Mouse (Mus musculus) heart, adult 18-20 months (tissue): ENCODE measurements at regions not wholly inside any gene's neighbourhood (a gene's known extent, or its start where the extent isn't known, plus 50 kb on each side); places are given as distances from the start of the nearest gene placed in this dataset.

Experiments used
- DNase-seq, 2 experiments: peaks; one replicate each; pipeline ENCODE4 v3.0.0; 2021 to 2022; ENCODE audit warnings: mixed read lengths in 1 of 2

DNA sequence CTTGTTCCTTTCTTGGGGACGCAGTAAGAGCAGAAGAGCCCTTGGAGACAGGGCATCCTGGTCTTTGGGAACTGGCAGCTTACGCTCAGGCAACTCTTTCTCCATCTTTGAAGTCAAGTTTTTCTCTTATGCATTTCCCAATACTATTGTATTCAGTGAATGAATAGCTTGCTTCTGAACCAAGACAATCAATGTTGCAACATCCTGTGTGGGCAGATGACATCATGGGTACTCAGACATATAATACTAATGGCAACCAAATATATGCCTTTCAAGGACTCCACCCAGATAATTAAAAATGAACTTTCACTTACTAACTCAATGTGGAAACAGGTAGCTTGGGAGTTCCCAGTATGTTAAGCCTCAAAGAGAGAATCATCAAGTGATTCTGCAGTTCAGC is 104.6 kb downstream of the Ngf start:
- no peak for DNase-seq

DNA sequence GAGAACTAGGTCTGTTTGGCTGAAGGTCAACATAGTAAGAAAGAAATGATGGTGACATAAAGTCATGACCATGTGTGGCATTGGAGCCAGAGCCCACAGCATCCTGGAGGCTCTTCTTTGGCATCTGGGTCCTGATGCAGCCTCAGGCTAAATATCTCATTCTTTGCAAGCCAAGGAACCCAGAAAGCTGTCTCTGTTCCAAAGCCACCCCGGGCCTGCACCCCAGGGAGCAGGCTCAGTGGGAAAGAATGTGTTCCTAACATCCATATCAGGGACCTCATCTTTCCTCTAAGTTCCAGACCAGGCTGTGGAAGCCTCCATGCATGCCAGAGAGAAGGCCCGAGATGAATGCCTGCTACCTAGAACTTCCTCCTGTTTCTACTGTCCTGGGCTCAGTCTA is 107.2 kb downstream of the Ngf start:
- DNase-seq: no peak

DNA sequence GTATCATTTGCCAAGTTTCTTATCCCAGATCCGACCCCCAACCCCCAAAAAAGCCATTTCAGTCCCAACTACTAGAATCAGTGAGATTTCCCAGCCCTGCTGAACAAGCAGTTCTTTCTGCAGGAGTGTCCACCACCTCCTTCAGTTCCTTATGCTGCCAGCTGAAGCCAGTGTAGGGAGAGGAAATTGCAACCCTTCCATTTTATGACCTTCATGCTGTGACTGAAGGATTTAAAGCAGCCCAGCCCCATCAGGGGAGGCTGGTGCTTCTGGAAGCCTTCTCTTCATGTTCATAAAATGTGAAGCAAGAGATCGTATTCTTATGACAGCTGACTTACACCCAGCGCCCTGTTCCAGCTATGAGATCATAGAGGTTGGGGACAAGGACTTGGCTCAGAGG is 112.1 kb downstream of the Ngf start:
- no peak for DNase-seq

DNA sequence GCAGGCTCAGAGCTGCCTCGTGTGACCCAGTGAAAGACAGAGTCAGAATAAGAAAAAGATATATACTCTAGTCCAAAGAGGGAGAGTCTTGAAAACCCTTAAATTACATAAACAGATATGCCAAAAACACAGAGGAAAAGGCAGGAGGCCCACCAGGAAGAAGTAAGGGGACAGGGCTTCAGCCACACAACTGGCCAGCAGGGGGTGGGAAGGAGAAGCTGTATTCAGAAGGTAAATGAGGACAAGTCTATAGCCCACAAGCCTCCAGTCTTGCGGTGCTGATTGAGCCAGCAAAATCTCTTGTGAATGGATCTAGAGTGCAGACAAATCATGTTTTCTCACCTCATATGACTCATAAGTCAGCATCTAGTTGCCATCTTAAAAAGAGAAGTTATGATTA is 115.4 kb downstream of the Ngf start:
- DNase-seq: no peak

DNA sequence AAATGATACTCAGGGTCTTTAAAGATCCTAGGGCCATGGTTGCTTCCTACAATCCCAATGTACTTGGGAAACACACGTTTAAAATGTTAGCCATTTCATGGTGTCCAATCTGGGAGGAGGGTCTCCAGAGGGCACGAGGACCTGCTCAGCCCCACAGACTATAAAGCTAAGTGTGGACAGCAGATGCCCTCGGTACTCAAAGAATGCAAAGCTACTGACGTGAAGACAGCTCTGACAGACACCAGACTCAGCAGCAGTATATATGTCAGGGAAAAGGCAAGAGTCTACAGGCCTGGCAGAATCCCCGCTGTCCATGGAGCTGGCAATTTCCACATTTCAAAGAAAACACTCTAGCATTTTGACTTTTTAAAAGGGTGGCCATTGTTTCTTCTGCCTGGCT is 116.5 kb downstream of the Ngf start:
- DNase-seq: no peak

DNA sequence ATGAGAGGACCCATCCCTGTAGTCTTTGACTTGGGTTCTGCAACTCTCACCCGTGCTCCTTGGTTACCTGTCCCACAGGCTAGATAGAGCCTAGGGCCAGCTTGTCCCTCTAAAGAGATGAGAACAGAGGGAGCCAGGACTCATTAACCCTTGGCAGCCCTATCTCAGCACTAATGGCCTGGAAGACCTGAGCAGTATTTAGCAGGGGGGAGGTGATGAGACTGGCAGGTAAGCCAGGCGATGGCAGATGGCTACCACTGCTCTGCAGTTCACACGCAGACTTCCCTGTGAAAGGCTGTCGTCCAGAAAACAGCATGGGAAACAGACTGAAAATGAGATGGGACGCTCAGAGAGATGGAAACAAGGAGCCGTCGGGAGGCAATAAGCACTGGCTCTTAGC is 122.3 kb downstream of the Ngf start:
- no peak for DNase-seq

DNA sequence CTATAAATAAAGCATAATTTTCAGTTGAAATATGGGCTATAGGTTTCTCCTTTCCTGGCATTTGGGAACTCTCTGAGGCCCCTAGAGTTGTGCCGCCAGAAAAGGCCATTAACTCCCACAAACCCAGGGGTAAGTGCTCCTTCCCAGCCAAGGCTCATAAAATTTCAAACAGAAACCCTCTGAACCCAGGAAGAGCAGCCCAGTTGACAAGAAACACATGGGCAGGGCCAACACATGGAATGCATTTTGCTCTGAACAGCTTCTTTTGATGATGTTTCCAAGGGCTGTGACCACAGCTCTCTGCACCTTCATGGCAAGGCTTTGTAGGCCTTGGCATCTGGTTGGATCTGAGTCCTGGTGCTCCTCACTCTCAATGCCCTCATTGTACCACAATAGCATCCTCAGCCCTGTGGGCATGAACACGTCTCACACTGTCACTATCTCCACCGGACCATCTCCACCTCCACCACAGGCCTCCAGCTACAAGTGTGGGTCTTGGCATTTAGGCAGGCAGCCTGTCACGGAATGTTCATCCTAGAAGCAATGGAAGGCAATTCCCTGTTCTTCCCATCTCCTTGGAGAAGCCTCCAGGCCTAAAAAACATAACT is 127.3 kb downstream of the Ngf start:
- DNase-seq: no peak

DNA sequence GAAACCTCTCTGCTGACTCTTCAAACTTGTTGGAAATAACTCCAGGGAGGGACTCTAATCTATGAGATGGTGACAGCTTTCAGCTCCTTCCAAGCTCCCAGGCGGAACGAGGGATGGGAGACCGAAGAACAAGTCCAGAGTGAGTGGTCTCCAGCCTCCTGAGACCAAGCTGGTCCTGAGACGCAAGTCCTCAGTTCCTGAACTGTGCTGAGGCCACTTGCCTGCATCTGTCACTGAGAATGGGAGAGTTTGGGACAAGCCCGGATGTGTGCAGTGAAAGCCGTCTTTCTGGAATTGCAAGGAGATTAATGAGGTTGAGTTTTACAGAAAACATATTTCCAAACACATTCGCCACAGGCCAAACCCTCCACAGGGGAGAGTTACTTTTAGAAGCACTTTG is 129.3 kb downstream of the Ngf start:
- no peak for DNase-seq

DNA sequence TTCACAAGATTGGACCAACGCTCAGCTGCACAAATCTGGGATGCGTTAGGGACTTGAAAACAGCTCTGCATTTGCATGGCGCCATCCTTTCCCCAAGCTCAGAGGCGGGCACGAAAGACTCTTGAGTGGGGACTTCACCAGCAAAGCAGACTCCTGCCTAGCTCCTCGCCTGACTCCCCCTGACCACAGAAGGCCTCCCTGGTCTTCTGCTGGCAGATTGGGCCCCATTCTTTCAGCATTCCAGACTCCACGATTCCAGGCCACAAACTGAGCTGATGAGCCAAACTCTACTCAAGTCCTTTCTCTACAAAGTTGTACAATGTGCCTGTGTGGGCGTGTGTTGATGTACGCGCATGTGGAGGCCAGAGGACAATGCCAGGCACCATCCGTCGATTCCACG is 131.6 kb upstream of the Tspan2 start:
- DNase-seq: no peak

DNA sequence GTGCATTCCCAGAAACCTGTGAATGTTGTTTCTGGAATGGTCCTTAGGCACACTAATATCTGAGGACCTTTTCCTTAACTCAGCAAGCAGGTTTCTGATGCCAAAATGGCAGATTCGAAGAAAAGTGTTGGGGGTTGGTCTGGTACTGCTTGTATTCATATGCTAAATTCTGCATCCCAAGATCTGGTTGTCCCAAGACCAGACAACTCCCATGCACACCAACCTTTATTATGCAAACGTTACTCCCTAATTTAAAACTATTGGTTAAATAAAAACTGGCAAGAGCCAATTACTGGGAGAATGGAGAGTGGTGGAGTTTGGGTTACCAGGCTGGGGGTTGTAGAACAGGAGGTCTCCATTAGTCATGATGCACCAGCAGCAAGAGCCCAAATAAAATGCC is 129.0 kb upstream of the Tspan2 start:
- DNase-seq: no peak

DNA sequence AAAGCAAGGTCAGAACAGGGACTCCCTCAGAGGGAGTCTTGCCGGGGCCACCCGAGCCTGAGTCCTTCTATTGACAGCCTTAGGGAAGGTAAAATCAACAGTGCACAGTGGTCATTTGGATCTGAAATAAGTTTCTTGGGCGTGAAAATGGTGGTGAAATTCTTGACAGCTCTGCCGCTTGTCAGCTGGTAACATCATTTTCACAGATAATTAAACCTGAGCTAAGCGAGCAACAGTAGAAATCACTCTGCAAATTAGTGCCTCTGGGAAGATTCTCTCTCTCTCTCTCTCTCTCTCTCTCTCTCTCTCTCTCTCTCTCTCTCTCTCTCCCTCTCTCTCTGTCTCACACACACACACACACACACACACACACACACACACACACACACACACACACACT is 123.4 kb upstream of the Tspan2 start:
- DNase-seq: no peak

DNA sequence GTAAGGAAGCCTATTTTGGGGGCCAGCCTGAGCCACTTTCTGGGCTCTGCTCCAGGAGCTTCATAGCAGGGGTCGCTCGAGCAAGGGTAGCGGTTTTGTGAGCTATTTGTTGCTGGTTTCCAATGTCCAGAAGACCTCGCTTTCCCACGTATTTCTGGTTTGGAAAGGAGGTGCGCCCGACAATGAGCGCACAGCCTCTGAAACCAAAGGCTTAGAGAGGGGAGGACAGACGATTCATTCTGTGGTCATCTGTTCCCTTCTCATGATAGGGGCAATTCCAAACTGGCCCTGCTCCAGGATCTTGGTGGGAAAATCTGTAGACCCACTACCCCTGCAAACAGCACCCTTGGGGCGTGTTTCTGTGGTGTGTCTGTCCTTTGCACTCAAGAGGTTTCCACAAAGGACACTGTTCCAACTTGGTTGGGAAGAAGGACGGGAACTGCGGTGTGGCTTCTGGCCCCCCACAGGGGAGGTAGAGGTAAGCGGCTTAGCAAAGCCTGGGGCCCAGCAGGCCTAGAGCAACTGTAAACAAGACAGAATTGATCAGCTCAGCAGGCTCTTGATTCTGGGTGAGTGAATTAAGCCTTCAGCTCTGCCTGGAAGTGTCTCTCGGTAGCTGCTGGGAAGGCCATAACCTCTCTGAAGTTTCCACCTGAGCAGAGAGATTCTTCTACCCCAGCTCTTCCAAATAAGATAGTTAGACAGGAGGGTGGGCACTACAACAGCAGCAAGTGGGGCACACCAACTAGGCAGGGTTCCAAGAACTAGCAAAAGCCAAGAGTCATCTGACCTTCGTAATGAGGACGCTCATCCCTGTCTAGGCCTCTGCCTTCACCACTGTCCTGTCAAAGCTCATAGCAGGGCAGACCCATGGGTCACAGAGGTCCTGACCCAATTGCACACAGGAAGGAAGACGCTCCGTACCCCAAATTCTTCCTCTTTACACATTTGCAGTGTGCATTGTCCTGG is 122.6 kb upstream of the Tspan2 start:
- peak in 1 of 2 experiments; percentile 2 for DNase-seq

DNA sequence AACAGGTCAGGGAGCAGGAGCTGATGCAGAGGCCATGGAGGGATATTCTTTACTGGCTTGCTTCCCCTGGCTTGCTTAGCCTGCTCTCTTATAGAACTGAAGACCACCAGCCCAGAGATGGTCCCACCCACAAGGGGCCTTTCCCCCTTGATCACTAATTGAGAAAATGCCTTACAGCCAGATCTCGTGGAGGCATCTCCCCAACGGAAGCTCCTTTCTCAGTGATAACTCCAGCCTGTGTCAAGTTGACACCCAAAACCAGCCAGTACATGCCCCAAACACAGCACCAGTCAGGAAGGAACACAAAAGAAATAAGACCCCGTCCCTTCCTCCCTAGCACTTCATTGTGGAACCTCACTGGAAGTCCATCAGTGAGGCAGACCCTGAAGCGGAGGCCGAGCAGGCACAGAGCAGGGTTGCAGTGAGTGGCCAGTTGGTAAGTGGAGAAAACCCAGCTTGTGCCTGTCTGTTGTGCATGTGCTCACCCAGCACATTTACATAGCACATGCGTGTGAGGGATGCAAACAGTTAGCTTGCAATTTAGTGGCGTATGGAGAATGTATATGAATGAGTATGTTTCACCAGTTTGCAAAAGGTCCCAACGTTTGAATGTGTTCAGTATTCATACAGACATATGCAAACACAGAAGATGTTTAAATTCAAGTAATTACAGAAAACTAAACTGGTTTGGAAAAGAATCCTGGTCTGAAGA is 114.5 kb upstream of the Tspan2 start:
- no peak for DNase-seq

DNA sequence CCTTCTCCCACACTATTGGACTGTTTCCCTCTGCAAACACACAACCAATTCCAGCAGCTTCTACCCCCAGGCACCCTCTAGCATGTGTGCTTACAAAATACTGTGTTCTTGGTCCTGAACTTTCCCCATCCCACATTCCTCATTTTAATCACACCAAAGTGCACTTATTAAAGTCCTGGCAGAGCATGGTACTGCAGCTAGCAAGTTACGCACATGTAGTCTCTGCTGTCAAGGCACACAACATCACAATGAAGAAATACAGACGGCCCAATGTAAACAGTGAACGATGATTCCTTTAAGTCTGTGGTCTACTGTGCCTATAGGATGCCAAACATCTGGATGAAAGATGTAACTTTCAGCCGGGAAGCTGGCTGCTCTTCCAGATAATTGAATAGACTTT is 98.3 kb upstream of the Tspan2 start:
- DNase-seq: no peak

DNA sequence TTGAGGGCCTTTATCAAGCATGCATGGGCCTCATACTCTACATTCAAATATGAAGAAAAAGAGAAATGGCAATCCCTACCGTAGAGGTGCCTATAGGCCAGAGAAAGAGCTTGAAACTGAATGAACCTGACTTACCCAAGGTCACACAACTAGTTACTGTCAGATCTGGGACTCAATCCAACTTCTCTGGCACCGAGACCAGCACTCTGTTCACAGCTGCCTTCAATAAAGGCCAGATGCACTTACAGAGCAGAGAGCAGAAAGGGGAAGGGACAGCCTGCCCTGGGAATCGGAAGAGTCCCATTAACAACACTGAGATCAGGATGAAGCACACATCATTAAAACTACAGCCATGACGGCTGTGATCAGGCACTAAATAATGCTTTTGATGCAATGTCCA is 97.7 kb upstream of the Tspan2 start:
- peak; percentile 15 to 41 for DNase-seq

DNA sequence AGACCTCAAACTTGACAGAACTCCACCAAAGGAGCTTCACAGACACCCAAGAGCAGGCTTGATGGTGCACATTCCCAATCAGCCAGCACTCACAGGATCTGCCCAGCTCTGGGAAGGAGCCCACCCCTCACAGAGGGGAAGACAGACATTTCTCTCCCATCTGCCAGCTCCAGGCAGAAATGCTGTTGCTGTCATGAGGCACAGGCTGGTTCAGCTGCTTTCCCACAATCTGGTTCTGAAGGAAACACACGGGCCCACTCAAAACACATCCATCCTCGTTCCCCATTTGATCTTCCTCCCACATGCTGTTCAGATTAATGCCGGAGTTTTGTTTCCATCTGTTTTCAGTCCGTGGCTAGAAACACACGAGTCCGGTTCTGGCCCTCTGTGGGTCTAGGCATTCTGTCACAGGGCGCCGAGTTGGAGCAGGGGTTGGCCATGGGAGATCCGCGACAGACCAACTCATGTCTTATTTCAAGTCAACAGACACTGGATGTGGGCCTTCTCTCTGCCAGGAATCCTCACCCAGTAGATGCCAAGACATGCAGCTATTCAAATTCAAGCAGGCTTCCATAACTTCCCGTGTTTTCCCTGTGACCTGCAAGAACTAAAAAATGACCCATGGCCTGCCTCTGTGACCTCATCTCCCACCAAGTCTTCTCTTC is 89.9 kb upstream of the Tspan2 start:
- DNase-seq: no peak

DNA sequence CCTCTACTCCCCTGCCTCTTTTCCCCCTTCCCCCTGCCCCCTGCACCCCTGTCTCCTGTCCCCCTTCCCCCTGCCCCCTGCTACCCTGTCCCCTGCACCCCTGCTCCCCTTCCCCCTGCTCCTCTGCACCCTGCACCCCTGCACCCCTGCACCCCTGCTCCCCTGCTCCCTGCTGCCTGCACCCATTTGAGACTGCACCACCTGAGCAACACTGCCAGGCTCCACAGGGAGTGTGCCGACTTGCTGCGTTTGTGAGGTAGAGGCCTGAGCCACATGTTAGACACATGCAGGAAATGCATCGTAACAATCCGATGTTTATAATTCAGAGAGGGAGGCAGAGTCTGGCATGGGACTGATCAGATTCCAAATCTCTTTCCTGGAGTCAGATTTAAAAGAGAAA is 85.9 kb upstream of the Tspan2 start:
- no peak for DNase-seq

DNA sequence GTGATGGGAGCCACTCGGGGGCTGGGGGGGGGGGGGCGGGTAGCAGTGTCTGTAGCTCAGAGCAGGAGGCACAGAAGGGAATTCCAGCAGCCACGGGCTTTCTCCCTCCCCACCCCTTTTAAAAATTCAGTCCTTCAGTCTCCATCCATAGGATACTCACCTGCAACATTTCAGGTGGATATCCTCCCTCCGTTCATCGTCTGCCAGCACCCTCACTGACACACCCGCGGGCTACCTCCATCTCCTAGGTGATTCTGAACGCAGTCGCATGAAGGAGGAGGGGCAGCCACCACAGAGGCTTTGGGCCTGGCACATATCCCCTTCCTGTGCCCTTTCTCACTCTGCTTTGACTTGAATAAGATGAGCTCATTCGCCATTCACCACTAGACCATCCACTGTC is 79.4 kb upstream of the Tspan2 start:
- no peak for DNase-seq

DNA sequence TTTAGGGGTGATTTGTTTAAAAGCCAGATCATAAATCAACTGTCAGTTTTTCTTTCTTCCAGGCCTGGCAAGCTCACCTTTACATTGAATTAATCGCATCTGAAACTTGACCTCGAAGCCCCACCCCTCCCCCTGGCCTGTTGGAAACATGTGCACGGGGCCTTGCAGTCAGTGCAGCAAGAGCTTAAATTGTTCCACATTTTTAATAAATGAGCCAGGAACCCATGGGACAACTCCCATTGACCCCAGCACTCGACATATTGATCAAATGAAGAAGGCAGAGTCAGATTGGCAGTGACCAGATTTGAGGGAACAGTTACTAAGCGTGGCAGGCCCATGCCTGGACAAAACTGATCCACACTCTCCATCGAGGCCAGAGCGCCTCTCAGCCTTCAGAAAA is 77.2 kb upstream of the Tspan2 start:
- DNase-seq: no peak

DNA sequence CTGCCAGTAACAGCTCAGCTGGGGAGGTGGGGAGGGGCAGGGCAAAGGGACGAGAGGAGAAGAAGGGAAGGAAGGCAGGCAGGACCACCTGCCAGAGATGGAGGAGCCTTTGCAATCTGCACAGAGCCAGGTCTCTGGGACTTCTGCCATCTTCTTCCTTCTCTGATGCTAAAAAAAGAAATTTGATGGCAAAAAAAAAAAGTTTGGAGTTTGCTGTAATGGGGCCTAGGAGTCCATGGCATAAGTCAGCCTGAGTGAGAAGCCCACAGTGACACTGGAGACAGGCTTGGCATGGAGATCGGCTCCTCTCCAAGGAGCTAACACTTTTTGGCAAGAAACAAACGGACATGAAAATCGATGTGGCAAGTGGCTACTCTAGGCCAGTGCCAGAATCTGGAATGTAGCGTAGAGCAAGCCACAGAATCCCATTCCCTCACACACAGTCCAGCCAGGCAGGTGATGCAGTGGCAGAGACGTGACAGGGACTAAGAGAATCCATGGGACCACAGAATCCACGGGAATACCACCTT is 76.7 kb upstream of the Tspan2 start:
- DNase-seq: no peak

DNA sequence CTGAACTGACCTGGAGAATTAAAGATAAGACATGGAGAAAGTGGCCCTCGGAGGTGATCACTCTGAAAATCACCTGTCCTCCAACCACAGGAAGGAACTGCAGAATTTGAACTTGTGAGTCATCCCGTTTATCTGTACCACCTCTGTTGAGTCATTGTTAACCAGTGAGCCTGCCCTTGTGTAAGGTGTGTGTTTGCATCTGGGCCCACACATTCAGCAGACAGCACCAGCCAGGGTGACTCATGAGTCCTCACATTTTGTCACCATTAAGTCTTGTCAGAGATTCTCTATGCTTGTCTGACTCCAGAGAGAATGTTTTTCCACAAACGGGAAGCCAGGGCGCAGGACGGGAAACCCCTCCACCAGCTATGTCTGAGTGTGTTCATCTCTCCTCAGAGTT is 75.0 kb upstream of the Tspan2 start:
- no peak for DNase-seq

DNA sequence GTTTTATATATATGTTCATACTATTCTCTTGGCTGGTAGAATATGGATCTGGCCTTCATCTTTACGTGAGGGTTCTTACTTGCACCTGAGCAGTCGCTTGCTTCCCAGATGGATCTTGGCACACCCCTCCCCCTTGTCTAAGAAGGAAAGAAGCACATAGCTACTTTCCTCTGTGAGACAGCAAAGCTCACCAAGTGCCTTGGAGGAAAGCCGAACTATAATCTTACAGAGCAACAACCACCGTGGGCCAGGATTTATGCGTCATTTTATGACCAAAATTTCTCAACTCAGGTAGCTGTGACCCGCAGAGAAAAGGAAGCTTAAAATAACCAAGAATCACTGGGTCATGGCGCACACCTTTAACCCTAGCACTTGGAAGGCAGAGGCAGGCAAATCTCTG is 73.0 kb upstream of the Tspan2 start:
- no peak for DNase-seq

DNA sequence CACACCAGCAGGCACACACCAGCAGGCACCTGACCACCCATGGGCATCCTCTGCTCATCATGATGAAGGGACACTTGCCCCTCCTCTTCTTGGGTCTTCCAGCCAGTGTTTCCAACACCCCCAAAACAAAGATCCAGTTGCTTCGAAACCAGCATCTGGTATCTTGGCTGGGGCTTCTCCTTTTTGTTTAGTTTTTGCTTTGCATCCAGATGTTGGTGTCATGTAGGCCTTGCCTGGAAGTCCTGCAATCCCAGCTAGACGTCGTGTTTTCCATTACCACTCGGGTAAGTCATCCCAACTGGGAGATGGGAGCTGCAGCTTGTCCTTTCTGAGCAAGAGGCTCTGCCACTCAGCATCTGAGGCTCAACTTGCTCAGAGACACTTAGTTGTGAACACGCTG is 70.6 kb upstream of the Tspan2 start:
- no peak for DNase-seq
